Mouse (Mus musculus): ENCODE data around the gene Wdr35. TPM values are rescaled to one million over a fixed set of nuclear protein-coding genes. Genes with fewer than 3 reads are reported as not detected.

Wdr35 gene
- polyA plus RNA-seq, 1 experiment from 2014 or later, result 22.8 TPM

GRCm38 (mm10) chr12:8947714-8948464 lies 25.8 kb upstream of the Wdr35 start, which contains the start of gene Matn3:
Gene Matn3 (plus strand): TSS chr12:8947929.
- peaks cover 9% of the 10 kb centered on the region; the same call in 1 of the 2 replicates for H3K27me3 ChIP-seq
- ATAC-seq (ENCODE audit: borderline replicate concordance, extremely low read depth, low FRiP score, low TSS enrichment), result peak; percentile 77
- peak within 1 kb of the TSS; percentile 48 for H3K4me3 ChIP-seq
- H3K4me2 ChIP-seq, result peak within 1 kb of the TSS; percentile 97
- H3K4me1 ChIP-seq, result peaks cover 15% of the 10 kb centered on the region
- peak within 1 kb of the TSS; percentile 50 for H3K9ac ChIP-seq
- H3K9me3 ChIP-seq, result no peaks in the 10 kb centered on the region
- no peak within 1 kb of the TSS for H3K27ac ChIP-seq
- WGBS, result 1% methylated on average over 42 of the region's 42 CpGs
- H3K36me3 ChIP-seq, result no peaks in the 10 kb centered on the region

- Histone ChIP-seq H3K4me3 (no peak overlapping the region), H3K36me3 (no peaks in the 10 kb centered on the region), H3K9ac (no peak overlapping the region), H3K27ac (no peak overlapping the region), H3K4me2 (no peak overlapping the region), H3K9me3 (no peaks in the 10 kb centered on the region), H3K27me3 (peaks cover 7% of the 10 kb centered on the region; the same call in 1 of the 2 replicates), H3K4me1 (peaks cover 6% of the 10 kb centered on the region)
- no peak for ATAC-seq (ENCODE audit: borderline replicate concordance, extremely low read depth, low FRiP score, low TSS enrichment)
- WGBS, result 83% methylated on average over 10 of the region's 10 CpGs
Measured at GRCm38 (mm10) chr12:8953136-8953535, 20.6 kb upstream of the Wdr35 start.

GRCm38 (mm10) chr12:8954161-8954561 lies 19.5 kb upstream of the Wdr35 start:
- H3K4me3 ChIP-seq, result no peak overlapping the region
- WGBS, result 54% methylated on average over 9 of the region's 9 CpGs
- no peak overlapping the region for H3K9ac ChIP-seq
- H3K4me1 ChIP-seq, result peaks cover 3% of the 10 kb centered on the region; the same call in 1 of the 2 replicates
- no peaks in the 10 kb centered on the region for H3K9me3 ChIP-seq
- ATAC-seq (ENCODE audit: borderline replicate concordance, extremely low read depth, low FRiP score, low TSS enrichment), result peak; percentile 69; the same call in 1 of the 2 replicates
- no peaks in the 10 kb centered on the region for H3K27me3 ChIP-seq
- peak overlapping the region; percentile 77 for H3K27ac ChIP-seq
- no peaks in the 10 kb centered on the region for H3K36me3 ChIP-seq
- no peak overlapping the region for H3K4me2 ChIP-seq

GRCm38 (mm10) chr12:8961607-8962316 lies 11.9 kb upstream of the Wdr35 start:
- no peak overlapping the region for H3K4me2 ChIP-seq
- ATAC-seq (ENCODE audit: borderline replicate concordance, extremely low read depth, low FRiP score, low TSS enrichment), result no peak
- H3K27ac ChIP-seq, result no peak overlapping the region
- 59% methylated on average over 9 of the region's 9 CpGs for WGBS
- no peak overlapping the region for H3K4me3 ChIP-seq
- no peak overlapping the region for H3K9ac ChIP-seq
- H3K9me3 ChIP-seq, result no peaks in the 10 kb centered on the region
- H3K27me3 ChIP-seq, result no peaks in the 10 kb centered on the region
- H3K36me3 ChIP-seq, result no peaks in the 10 kb centered on the region
- no peaks in the 10 kb centered on the region for H3K4me1 ChIP-seq

GRCm38 (mm10) chr12:8969828-8970227 lies 3.9 kb upstream of the Wdr35 start:
- Histone ChIP-seq H3K27ac (no peak overlapping the region), H3K27me3 (no peaks in the 10 kb centered on the region; the same call in 1 of the 2 replicates), H3K9me3 (no peaks in the 10 kb centered on the region), H3K4me2 (no peak overlapping the region), H3K36me3 (no peaks in the 10 kb centered on the region), H3K9ac (no peak overlapping the region), H3K4me1 (peaks cover 17% of the 10 kb centered on the region), H3K4me3 (no peak overlapping the region)
- peak; percentile 85 for ATAC-seq (ENCODE audit: borderline replicate concordance, extremely low read depth, low FRiP score, low TSS enrichment)
- WGBS, result 3% methylated on average over 9 of the region's 9 CpGs

GRCm38 (mm10) chr12:8975076-8975475 lies 1.4 kb downstream of the Wdr35 start:
- WGBS, result 88% methylated on average over 3 of the region's 3 CpGs
- H3K4me1 ChIP-seq, result peaks cover 11% of the 10 kb centered on the region
- H3K4me3 ChIP-seq, result peak overlapping the region; percentile 72; the same call in 1 of the 2 replicates
- H3K36me3 ChIP-seq, result peaks cover 10% of the 10 kb centered on the region
- no peak for ATAC-seq (ENCODE audit: borderline replicate concordance, extremely low read depth, low FRiP score, low TSS enrichment)
- no peaks in the 10 kb centered on the region for H3K9me3 ChIP-seq
- H3K27me3 ChIP-seq, result no peaks in the 10 kb centered on the region
- H3K9ac ChIP-seq, result peak overlapping the region; percentile 53; the same call in 1 of the 2 replicates
- H3K4me2 ChIP-seq, result 0 out of 2 replicates have a peak overlapping the region, but pooled peaks have one; percentile 84
- no peak overlapping the region for H3K27ac ChIP-seq

- Histone ChIP-seq H3K36me3 (no peaks in the 10 kb centered on the region), H3K9me3 (no peaks in the 10 kb centered on the region), H3K4me2 (no peak overlapping the region), H3K4me1 (no peaks in the 10 kb centered on the region), H3K27me3 (no peaks in the 10 kb centered on the region), H3K27ac (no peak overlapping the region), H3K4me3 (no peak overlapping the region), H3K9ac (no peak overlapping the region)
- 48% methylated on average over 8 of the region's 8 CpGs for WGBS
- ATAC-seq (ENCODE audit: borderline replicate concordance, extremely low read depth, low FRiP score, low TSS enrichment), result no peak
Measured at GRCm38 (mm10) chr12:8993231-8993630, 19.5 kb downstream of the Wdr35 start.

GRCm38 (mm10) chr12:8998318-8998717 lies 24.6 kb downstream of the Wdr35 start:
- Histone ChIP-seq H3K9ac (no peak overlapping the region), H3K36me3 (no peaks in the 10 kb centered on the region), H3K4me3 (no peak overlapping the region), H3K4me1 (no peaks in the 10 kb centered on the region), H3K27me3 (no peaks in the 10 kb centered on the region), H3K27ac (no peak overlapping the region), H3K9me3 (no peaks in the 10 kb centered on the region), H3K4me2 (no peak overlapping the region)
- no peak for ATAC-seq (ENCODE audit: borderline replicate concordance, extremely low read depth, low FRiP score, low TSS enrichment)
- 80% methylated on average over 4 of the region's 4 CpGs for WGBS

GRCm38 (mm10) chr12:9002038-9002648 lies 28.5 kb downstream of the Wdr35 start:
- Histone ChIP-seq H3K4me2 (no peak overlapping the region), H3K9me3 (no peaks in the 10 kb centered on the region), H3K4me1 (no peaks in the 10 kb centered on the region), H3K9ac (no peak overlapping the region), H3K4me3 (no peak overlapping the region), H3K27me3 (no peaks in the 10 kb centered on the region), H3K36me3 (0 out of 2 replicates have a peak, but pooled peaks cover 3% of the 10 kb centered on the region), H3K27ac (no peak overlapping the region)
- ATAC-seq (ENCODE audit: borderline replicate concordance, extremely low read depth, low FRiP score, low TSS enrichment), result no peak
- 14% methylated on average over 5 of the region's 5 CpGs for WGBS

GRCm38 (mm10) chr12:9007146-9007545 lies 33.5 kb downstream of the Wdr35 start:
- ATAC-seq (ENCODE audit: borderline replicate concordance, extremely low read depth, low FRiP score, low TSS enrichment), result no peak
- H3K4me2 ChIP-seq, result no peak overlapping the region
- H3K27ac ChIP-seq, result no peak overlapping the region
- H3K9me3 ChIP-seq, result no peaks in the 10 kb centered on the region
- WGBS, result 49% methylated on average over 4 of the region's 4 CpGs
- no peak overlapping the region for H3K9ac ChIP-seq
- 0 out of 2 replicates have a peak, but pooled peaks cover 6% of the 10 kb centered on the region for H3K36me3 ChIP-seq
- H3K4me1 ChIP-seq, result no peaks in the 10 kb centered on the region
- H3K27me3 ChIP-seq, result no peaks in the 10 kb centered on the region
- no peak overlapping the region for H3K4me3 ChIP-seq

- ATAC-seq (ENCODE audit: borderline replicate concordance, extremely low read depth, low FRiP score, low TSS enrichment), result no peak
- Histone ChIP-seq H3K4me3 (no peak overlapping the region), H3K4me1 (no peaks in the 10 kb centered on the region), H3K4me2 (no peak overlapping the region), H3K9me3 (no peaks in the 10 kb centered on the region), H3K27ac (no peak overlapping the region), H3K9ac (no peak overlapping the region), H3K27me3 (no peaks in the 10 kb centered on the region), H3K36me3 (peaks cover 12% of the 10 kb centered on the region)
- 92% methylated on average over 6 of the region's 6 CpGs for WGBS
Measured at GRCm38 (mm10) chr12:9007811-9008210, 34.1 kb downstream of the Wdr35 start.
